Mouse (Mus musculus): ENCODE measurements at regions not wholly inside any gene's neighbourhood (a gene's known extent, or its start where the extent isn't known, plus 50 kb on each side); places are given as distances from the start of the nearest gene placed in this dataset.
A peak's percentile ranks its signal among the peaks of the same experiment; 100 is the strongest.

- WGBS: 93% methylated on average over 2 of the region's 2 CpGs
- no peak for TF ChIP-seq CTCF (IDR thresholded peaks at IDR 0.05; ENCODE audit: low read depth)
- H3K36me3 ChIP-seq (ENCODE audit: insufficient read depth): no peaks in the 10 kb centered on the region
- DNase-seq: no peak
- no peaks in the 10 kb centered on the region for H3K27me3 ChIP-seq (ENCODE audit: insufficient read depth, low read length)
- no peak overlapping the region for H3K9ac ChIP-seq
- peaks cover 4% of the 10 kb centered on the region; the same call in 1 of the 2 replicates for H3K4me1 ChIP-seq (ENCODE audit: insufficient read depth)
- H3K27ac ChIP-seq (ENCODE audit: low read depth, low read length): no peak overlapping the region
- H3K9me3 ChIP-seq (ENCODE audit: low read length): no peaks in the 10 kb centered on the region
- no peak for ATAC-seq
- no peak overlapping the region for H3K4me2 ChIP-seq (ENCODE audit: low read depth)
- H3K4me3 ChIP-seq (ENCODE audit: low read depth, low read length): no peak overlapping the region
Measured at GRCm38 (mm10) chr14:24937876-24938275, 451.0 kb downstream of the Rps24 start.

- Histone ChIP-seq H3K4me2 (ENCODE audit: low read depth) (no peak overlapping the region), H3K27me3 (ENCODE audit: insufficient read depth, low read length) (no peaks in the 10 kb centered on the region), H3K36me3 (ENCODE audit: insufficient read depth) (no peaks in the 10 kb centered on the region), H3K27ac (ENCODE audit: low read depth, low read length) (peak overlapping the region; percentile 71), H3K9me3 (ENCODE audit: low read length) (no peaks in the 10 kb centered on the region), H3K4me3 (ENCODE audit: low read depth, low read length) (no peak overlapping the region), H3K4me1 (ENCODE audit: insufficient read depth) (peaks cover 4% of the 10 kb centered on the region; the same call in 1 of the 2 replicates), H3K9ac (no peak overlapping the region)
- TF ChIP-seq CTCF (IDR thresholded peaks at IDR 0.05; ENCODE audit: low read depth): no peak
- ATAC-seq (peak; percentile 21; the same call in 1 of the 2 replicates), DNase-seq (no peak)
- 35% methylated on average over 4 of the region's 4 CpGs for WGBS
Measured at GRCm38 (mm10) chr14:24939068-24939467, 452.1 kb downstream of the Rps24 start.

- peak; percentile 95 for ATAC-seq
- 27% methylated on average over 9 of the region's 9 CpGs for whole genome bisulfite sequencing
- H3K4me3 ChIP-seq (ENCODE audit: low read depth, low read length): no peak overlapping the region
Measured at GRCm38 (mm10) chr14:24939476-24940200, 452.7 kb downstream of the Rps24 start.

GRCm38 (mm10) chr14:24945716-24946115 lies 458.8 kb downstream of the Rps24 start:
- H3K4me3 ChIP-seq (ENCODE audit: low read depth, low read length): no peak overlapping the region
- WGBS: 51% methylated on average over 2 of the region's 2 CpGs
- H3K4me1 ChIP-seq (ENCODE audit: insufficient read depth): no peaks in the 10 kb centered on the region
- ATAC-seq (no peak), DNase-seq (no peak)
- H3K27ac ChIP-seq (ENCODE audit: low read depth, low read length): no peak overlapping the region
- no peak overlapping the region for H3K4me2 ChIP-seq (ENCODE audit: low read depth)
- no peaks in the 10 kb centered on the region for H3K36me3 ChIP-seq (ENCODE audit: insufficient read depth)
- peak; percentile 48 for TF ChIP-seq CTCF (IDR thresholded peaks at IDR 0.05; ENCODE audit: low read depth)
- no peaks in the 10 kb centered on the region for H3K9me3 ChIP-seq (ENCODE audit: low read length)
- H3K9ac ChIP-seq: no peak overlapping the region
- H3K27me3 ChIP-seq (ENCODE audit: insufficient read depth, low read length): no peaks in the 10 kb centered on the region

More at GRCm38 (mm10) chr14:24939476-24940200, 452.7 kb downstream of the Rps24 start:
- peak overlapping the region; percentile 71 for H3K27ac ChIP-seq (ENCODE audit: low read depth, low read length)
- H3K4me2 ChIP-seq (ENCODE audit: low read depth): no peak overlapping the region
- H3K4me1 ChIP-seq (ENCODE audit: insufficient read depth): peaks cover 4% of the 10 kb centered on the region; the same call in 1 of the 2 replicates
- TF ChIP-seq CTCF (IDR thresholded peaks at IDR 0.05; ENCODE audit: low read depth): no peak; the same call in 1 of the 2 replicates
- H3K36me3 ChIP-seq (ENCODE audit: insufficient read depth): no peaks in the 10 kb centered on the region
- H3K9me3 ChIP-seq (ENCODE audit: low read length): no peaks in the 10 kb centered on the region
- no peaks in the 10 kb centered on the region for H3K27me3 ChIP-seq (ENCODE audit: insufficient read depth, low read length)
- peak; percentile 90 for DNase-seq
- H3K9ac ChIP-seq: no peak overlapping the region

- Histone ChIP-seq H3K27ac (ENCODE audit: low read depth, low read length) (no peak overlapping the region), H3K36me3 (ENCODE audit: insufficient read depth) (no peaks in the 10 kb centered on the region), H3K4me2 (ENCODE audit: low read depth) (no peak overlapping the region), H3K4me1 (ENCODE audit: insufficient read depth) (no peaks in the 10 kb centered on the region), H3K9ac (no peak overlapping the region), H3K4me3 (ENCODE audit: low read depth, low read length) (no peak overlapping the region), H3K27me3 (ENCODE audit: insufficient read depth, low read length) (no peaks in the 10 kb centered on the region), H3K9me3 (ENCODE audit: low read length) (no peaks in the 10 kb centered on the region)
- 85% methylated on average over 5 of the region's 5 CpGs for WGBS
- DNase-seq: no peak
- TF ChIP-seq CTCF (IDR thresholded peaks at IDR 0.05; ENCODE audit: low read depth): no peak
- ATAC-seq: no peak
Measured at GRCm38 (mm10) chr14:24947084-24947483, 460.2 kb downstream of the Rps24 start.

- Histone ChIP-seq H3K36me3 (ENCODE audit: insufficient read depth) (no peaks in the 10 kb centered on the region), H3K4me2 (ENCODE audit: low read depth) (no peak overlapping the region), H3K27ac (ENCODE audit: low read depth, low read length) (no peak overlapping the region), H3K9ac (no peak overlapping the region), H3K4me1 (ENCODE audit: insufficient read depth) (no peaks in the 10 kb centered on the region), H3K27me3 (ENCODE audit: insufficient read depth, low read length) (no peaks in the 10 kb centered on the region), H3K9me3 (ENCODE audit: low read length) (no peaks in the 10 kb centered on the region), H3K4me3 (ENCODE audit: low read depth, low read length) (no peak overlapping the region)
- no peak for ATAC-seq
- TF ChIP-seq CTCF (IDR thresholded peaks at IDR 0.05; ENCODE audit: low read depth): no peak
- no peak for DNase-seq
- WGBS: 90% methylated on average over 11 of the region's 11 CpGs
Measured at GRCm38 (mm10) chr14:24955891-24956410, 469.0 kb downstream of the Rps24 start.

GRCm38 (mm10) chr14:24956528-24957210 lies 469.7 kb downstream of the Rps24 start:
- H3K27ac ChIP-seq (ENCODE audit: low read depth, low read length): no peak overlapping the region
- H3K4me2 ChIP-seq (ENCODE audit: low read depth): no peak overlapping the region
- TF ChIP-seq CTCF (IDR thresholded peaks at IDR 0.05; ENCODE audit: low read depth): no peak
- no peaks in the 10 kb centered on the region for H3K27me3 ChIP-seq (ENCODE audit: insufficient read depth, low read length)
- no peak overlapping the region for H3K4me3 ChIP-seq (ENCODE audit: low read depth, low read length)
- no peak for ATAC-seq
- H3K9me3 ChIP-seq (ENCODE audit: low read length): no peaks in the 10 kb centered on the region
- no peak overlapping the region for H3K9ac ChIP-seq
- no peaks in the 10 kb centered on the region for H3K36me3 ChIP-seq (ENCODE audit: insufficient read depth)
- no peak for DNase-seq
- 56% methylated on average over 2 of the region's 2 CpGs for WGBS
- H3K4me1 ChIP-seq (ENCODE audit: insufficient read depth): no peaks in the 10 kb centered on the region

Measured in forebrain, postnatal 0 days (tissue).